Mouse (Mus musculus) spleen, postnatal 10 days (tissue): Measurements from ENCODE around the gene Tpbgl.
A peak's percentile ranks its signal among the peaks of the same experiment; 100 is the strongest.

Source experiments
- DNase-seq, 2 experiments: peaks; one replicate each; pipeline ENCODE4 v3.0.0; 2021 to 2022; ENCODE audit warnings: low spot score in 2 of 2

The Tpbgl gene

GRCm38 (mm10) chr7:99642078-99642477 lies 15.2 kb upstream of the Tpbgl start:
- no peak for DNase-seq

- DNase-seq, result peak in 1 of 2 experiments; percentile 18
Observed at GRCm38 (mm10) chr7:99641245-99641644, 14.3 kb upstream of the Tpbgl start.

GRCm38 (mm10) chr7:99633966-99634665 lies 7.2 kb upstream of the Tpbgl start:
- no peak for DNase-seq

DNA sequence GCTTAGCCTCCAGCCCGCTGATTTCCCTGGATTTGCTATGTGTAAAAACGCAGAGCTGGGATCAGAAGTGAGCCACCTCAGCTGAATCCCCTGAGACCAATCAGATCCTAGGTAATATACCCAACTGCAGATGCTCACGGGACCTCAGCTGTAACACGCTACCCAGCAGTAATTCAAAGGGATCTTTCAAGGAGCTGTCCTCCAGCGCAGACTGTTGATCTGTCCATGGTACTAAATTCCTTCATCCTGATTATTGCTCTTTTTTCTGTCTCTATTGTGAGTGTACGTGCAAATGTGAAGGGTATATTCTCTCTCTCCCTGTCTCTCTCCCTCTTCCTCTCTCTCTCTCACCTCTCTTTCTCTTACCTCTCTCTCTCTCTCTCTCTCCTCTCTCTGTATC lies 5.4 kb upstream of the Tpbgl start:
- no peak for DNase-seq

GRCm38 (mm10) chr7:99627366-99627765 lies 463 bp upstream of the Tpbgl start:
- DNase-seq, result no peak

GRCm38 (mm10) chr7:99625722-99626375 lies 1.1 kb downstream of the Tpbgl start:
- peak; percentile 81 to 89 for DNase-seq

GRCm38 (mm10) chr7:99618860-99619259 lies 8.0 kb downstream of the Tpbgl start:
- peak in 1 of 2 experiments; percentile 67 for DNase-seq

DNA sequence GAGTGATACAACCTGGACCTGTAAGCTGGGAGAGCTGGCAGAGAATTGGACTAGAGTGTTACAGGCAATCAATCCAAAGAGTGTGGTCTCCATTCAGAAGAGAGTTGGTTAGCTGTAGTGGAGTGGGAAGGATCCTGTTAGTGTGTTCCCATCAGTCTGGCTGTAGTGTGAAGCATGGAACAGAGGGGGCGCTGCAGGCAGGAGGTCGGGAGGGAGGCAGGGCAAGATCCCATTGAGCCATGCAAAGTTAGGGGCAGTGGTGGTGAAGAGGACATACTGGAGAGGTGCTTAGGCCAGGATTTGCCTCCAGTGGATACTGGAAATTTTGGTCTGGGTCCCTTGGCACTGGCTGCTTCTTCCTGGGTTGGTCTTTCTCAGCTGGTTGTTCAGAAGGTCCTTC lies 8.6 kb downstream of the Tpbgl start:
- DNase-seq, result no peak

GRCm38 (mm10) chr7:99607632-99608031 lies 19.3 kb downstream of the Tpbgl start:
- DNase-seq, result no peak

DNA sequence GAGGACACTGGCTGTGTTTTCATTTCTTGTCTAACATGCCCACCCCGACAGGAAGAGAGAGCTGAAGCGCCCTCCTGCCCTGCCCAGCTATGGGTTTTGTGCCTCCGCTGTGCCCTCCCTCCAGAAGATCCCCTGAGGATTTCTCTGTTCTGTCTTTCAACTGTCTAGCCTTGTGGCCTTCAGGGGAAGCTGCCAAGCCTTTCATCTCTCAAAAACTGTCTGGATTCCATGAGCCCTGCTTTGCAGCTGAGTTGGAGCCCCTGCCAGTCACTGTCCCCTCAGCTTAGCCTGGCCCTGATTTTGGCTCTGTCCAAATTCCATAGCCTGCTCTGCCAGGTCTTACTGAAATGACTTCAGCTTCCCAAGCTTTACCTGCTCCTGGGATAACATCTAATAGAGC lies 20.1 kb downstream of the Tpbgl start:
- no peak for DNase-seq

GRCm38 (mm10) chr7:99606303-99606702 lies 20.6 kb downstream of the Tpbgl start:
- DNase-seq, result no peak

- no peak for DNase-seq
Observed at GRCm38 (mm10) chr7:99605058-99605457, 21.8 kb downstream of the Tpbgl start.

DNA sequence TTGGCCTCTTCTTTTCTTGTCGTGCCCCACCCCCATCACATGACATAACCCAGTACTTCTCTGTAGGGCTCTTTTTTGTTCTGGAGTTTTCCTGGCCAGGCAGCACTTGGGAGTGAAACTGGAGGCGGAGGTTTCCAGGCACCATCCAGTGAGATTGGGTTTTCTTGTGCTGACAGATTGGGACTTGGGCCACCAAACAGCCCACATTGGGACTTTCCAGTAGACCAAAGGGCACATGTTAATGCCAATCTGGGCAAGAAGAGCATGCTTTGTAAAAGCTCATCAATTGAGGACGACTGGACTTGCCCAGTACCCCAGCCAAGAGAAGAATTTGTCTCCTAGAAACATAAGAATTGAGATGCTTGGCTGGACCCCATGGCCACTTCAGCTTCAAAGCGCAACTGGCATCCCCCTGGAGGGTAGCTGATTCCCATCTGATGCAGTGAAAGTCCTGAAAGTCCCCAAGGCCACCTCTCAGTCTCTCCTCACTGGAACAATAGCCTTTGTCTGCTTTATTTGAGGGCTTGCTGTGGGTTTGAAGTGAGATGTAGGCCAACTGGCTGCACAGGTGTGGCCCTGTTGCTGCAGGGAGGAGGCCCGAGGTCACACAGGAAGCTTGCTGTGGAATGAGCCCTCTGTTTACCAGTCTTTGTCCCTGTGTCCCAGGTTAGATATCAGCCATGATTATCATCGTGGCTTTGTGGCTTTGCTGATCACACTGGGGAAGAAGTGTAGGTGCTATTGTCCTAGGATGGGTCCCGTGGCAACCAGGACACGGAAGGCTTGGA lies 22.8 kb downstream of the Tpbgl start:
- no peak for DNase-seq

DNA sequence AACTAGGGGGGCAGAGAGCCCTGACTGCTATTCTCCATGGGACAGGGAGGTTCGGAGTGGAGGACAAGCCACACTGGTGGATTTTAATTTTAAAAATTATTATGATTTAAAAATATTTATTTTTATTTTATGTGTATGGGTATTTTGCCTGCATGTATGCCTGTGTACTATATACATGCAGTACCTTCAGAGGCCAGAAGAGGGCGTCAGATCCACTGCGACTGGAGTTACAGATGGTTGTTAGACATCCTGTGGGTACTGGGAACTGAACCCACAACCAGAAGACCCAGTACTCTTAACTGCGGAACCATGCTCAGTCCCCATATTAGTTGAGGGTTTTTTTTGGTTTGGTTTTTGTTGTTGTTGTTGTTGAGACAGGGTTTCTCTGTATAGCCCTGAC lies 28.2 kb downstream of the Tpbgl start:
- no peak for DNase-seq

- DNase-seq, result peak; percentile 75 to 91
Observed at GRCm38 (mm10) chr7:99593868-99594803, 32.8 kb downstream of the Tpbgl start.

GRCm38 (mm10) chr7:99592669-99593068 lies 34.2 kb downstream of the Tpbgl start:
- peak in 1 of 2 experiments; percentile 50 for DNase-seq

DNA sequence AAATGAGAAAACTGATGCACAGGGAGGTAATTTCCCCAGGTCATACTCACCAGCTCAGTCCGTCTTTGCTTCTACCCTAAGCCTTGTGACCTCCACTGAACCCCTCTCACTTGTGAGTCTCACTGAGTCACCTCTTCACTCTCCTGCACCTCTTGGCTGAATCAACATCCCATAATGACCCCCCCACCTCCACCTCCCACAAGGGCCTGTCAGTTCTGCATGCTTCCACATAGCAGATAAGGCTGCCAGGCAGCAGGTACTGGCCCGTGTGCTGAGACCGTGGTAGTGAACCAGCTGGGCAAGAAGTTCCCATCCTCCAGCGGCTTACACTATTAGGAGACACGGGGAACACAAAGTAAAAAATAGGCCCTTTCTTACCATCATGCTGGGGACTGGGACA lies 36.3 kb downstream of the Tpbgl start:
- no peak for DNase-seq

- DNase-seq, result peak; percentile 80 to 89
Observed at GRCm38 (mm10) chr7:99590064-99590463, 36.8 kb downstream of the Tpbgl start.

DNA sequence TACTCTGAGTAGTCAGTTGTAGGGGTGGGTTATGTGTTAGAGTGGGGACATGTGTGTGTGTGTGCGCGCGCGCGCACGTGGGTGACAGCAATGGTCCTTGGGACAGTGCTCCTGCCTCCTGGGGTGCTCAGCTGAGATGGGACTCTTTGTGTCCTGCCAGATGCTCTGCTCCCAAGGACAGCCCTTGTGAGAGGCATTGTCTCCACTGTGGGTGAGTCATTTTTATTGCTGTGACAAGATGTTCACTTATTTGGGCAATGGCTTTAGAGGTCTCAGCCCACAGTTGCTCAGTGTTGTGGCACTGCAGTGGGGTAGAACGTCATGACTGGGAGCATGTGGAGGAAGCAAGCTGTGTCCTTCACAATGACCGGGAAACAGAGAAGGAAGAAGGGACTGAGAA lies 40.9 kb downstream of the Tpbgl start:
- DNase-seq, result no peak

DNA sequence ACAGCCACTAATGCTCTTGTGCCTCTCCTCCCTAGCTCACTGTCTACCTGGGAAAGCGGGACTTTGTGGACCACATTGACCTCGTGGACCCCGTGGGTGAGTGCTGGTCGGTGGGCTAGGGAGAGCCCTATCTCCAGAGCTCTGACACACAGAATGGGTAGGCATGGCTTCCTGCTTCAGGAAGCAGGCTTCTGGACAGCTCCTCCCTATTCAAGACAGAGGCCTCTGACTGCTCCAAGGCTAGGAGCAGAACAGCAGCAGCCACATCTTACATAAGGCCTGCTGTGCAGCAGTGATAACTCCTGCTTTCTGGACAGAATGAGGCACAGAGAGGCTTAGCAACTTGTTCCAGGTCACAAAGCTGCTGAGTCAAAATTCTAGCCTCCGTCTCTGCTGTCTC lies 43.3 kb downstream of the Tpbgl start:
- DNase-seq, result no peak

DNA sequence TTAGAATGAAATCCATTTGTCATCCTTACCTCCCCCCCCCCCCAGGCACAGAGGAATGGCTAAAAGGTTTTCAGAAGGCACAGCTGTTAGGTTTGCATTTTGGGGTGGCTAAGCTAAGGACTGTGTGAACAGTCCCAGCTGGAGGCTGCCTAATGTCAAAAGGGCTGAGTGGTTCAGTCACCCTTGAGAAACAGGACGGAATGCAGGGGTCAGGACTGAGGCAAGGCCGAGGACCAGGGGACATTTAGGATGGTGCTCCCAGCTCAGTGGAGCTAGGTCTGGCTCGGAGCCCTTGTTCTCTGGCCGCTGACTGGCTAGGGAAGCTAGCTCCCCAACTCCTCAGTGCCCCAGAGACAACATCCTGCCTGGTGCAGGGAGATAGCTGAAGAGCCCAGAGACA lies 44.0 kb downstream of the Tpbgl start:
- DNase-seq, result no peak

GRCm38 (mm10) chr7:99582306-99582705 lies 44.6 kb downstream of the Tpbgl start:
- no peak for DNase-seq
